Mouse (Mus musculus): ENCODE results near the gene Prkci. TPM values are rescaled to one million over a fixed set of nuclear protein-coding genes. Genes with fewer than 3 reads are reported as not detected.

Gene Prkci
- total and polyA plus RNA-seq, 2 experiments, result 4.4 to 11.6 TPM

- no peak for TF ChIP-seq CTCF (IDR thresholded peaks at IDR 0.05; ENCODE audit: low read depth, low read length)
- no peak for TF ChIP-seq POLR2A (IDR thresholded peaks at IDR 0.05; ENCODE audit: extremely low read depth, insufficient read depth, low read length)
- H3K4me3 ChIP-seq (ENCODE audit: insufficient read depth, low read depth, low read length), result no peak overlapping the region
- H3K9ac ChIP-seq (ENCODE audit: low read depth, low read length), result no peak overlapping the region
- no peaks in the 10 kb centered on the region for H3K27me3 ChIP-seq (ENCODE audit: control insufficient read depth, insufficient read depth, low read length)
- WGBS, result 94% methylated on average over 3 of the region's 3 CpGs
- DNase-seq (ENCODE audit: extremely low read depth, low read depth, low spot score), result no peak
- peaks cover 16% of the 10 kb centered on the region; the same call in 1 of the 2 replicates for H3K4me1 ChIP-seq (ENCODE audit: control insufficient read depth, insufficient read depth, low read length)
- H3K79me2 ChIP-seq (ENCODE audit: control insufficient read depth, insufficient read depth, low read length), result peaks cover 26% of the 10 kb centered on the region; the same call in 1 of the 2 replicates
- H3K36me3 ChIP-seq (ENCODE audit: control insufficient read depth, insufficient read depth, low read length), result peaks cover 5% of the 10 kb centered on the region; the same call in 1 of the 2 replicates
- H3K27ac ChIP-seq (replicated peaks; ENCODE audit: insufficient read depth, low read depth, low read length), result no peak overlapping the region
These were observed 105.3 kb downstream of the Prkci start for GRCm38 (mm10) chr3:31100802-31101201.

Other genes with a start within 250 kb of the Prkci start
- not detected in 2 replicates for gene Samd7, start 249.5 kb upstream of the Prkci start, total RNA-seq (2014; rRNA removed)
- gene Samd7, start 249.5 kb upstream of the Prkci start, polyA plus RNA-seq (2012; rRNA removed), result not detected in 2 replicates
- gene Sec62, start 202.9 kb upstream of the Prkci start, total RNA-seq (2014; rRNA removed), result 56.6 and 77.5 TPM in 2 replicates
- gene Sec62, start 202.9 kb upstream of the Prkci start, polyA plus RNA-seq (2012; rRNA removed), result 16.3 and 19.2 TPM in 2 replicates
- 0.83 and 2.5 TPM in 2 replicates for gene Gpr160, start 139.8 kb upstream of the Prkci start, total RNA-seq (2014; rRNA removed)
- gene Gpr160, start 139.8 kb upstream of the Prkci start, polyA plus RNA-seq (2012; rRNA removed), result 0.40 and 0.61 TPM in 2 replicates
- 13.3 and 14.3 TPM in 2 replicates for gene Phc3, start 26.3 kb upstream of the Prkci start, total RNA-seq (2014; rRNA removed)
- 6.7 and 9.8 TPM in 2 replicates for gene Phc3, start 26.3 kb upstream of the Prkci start, polyA plus RNA-seq (2012; rRNA removed)
- 5.8 and 6.9 TPM in 2 replicates for gene Skil, start 99.3 kb downstream of the Prkci start, total RNA-seq (2014; rRNA removed)
- gene Skil, start 99.3 kb downstream of the Prkci start, polyA plus RNA-seq (2012; rRNA removed), result 1.7 and 2.0 TPM in 2 replicates
- gene Cldn11, start 154.2 kb downstream of the Prkci start, total RNA-seq (2014; rRNA removed), result 0.07 and 0.09 TPM in 2 replicates
- gene Cldn11, start 154.2 kb downstream of the Prkci start, polyA plus RNA-seq (2012; rRNA removed), result not detected in 2 replicates

Data from liver, adult 2 months (tissue).